Mouse (Mus musculus): ENCODE measurements around the gene Eefsec. TPM values are rescaled to one million over a fixed set of nuclear protein-coding genes. Genes with fewer than 3 reads are reported as not detected.

Eefsec gene
- polyA plus RNA-seq, 1 experiment from 2014 or later, result 41.8 TPM

DNA sequence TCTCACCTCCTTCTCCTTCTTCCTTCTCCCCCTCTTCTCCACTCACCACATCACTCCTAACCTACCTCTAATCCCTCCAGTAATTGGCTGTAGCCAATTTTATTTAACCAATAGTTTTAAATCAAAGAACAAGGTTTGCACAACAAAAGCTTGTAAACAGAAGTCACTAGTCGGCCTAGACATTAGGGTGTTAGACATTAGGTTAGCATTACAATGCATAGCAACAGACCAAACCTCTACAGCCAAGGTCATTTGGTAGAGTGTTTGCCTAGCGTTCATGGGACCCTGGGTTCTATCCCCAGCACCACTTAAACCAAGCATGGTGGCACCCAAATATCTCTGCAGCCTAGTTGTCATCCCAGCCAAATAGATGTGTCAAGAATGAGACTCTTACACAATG, 8.2 kb upstream of the Eefsec start:
- no peaks in the 10 kb centered on the region for H3K27me3 ChIP-seq (ENCODE audit: low read depth, poor library complexity, severe bottlenecking)
- H3K4me3 ChIP-seq, result no peak overlapping the region
- 70% methylated on average over 2 of the region's 2 CpGs for WGBS
- no peak for DNase-seq (ENCODE audit: low spot score)
- no peaks in the 10 kb centered on the region for H3K4me1 ChIP-seq
- no peaks in the 10 kb centered on the region for H3K36me3 ChIP-seq
- no peaks in the 10 kb centered on the region for H3K9me3 ChIP-seq (replicated peaks)
- H3K27ac ChIP-seq (replicated peaks), result no peak overlapping the region

DNA sequence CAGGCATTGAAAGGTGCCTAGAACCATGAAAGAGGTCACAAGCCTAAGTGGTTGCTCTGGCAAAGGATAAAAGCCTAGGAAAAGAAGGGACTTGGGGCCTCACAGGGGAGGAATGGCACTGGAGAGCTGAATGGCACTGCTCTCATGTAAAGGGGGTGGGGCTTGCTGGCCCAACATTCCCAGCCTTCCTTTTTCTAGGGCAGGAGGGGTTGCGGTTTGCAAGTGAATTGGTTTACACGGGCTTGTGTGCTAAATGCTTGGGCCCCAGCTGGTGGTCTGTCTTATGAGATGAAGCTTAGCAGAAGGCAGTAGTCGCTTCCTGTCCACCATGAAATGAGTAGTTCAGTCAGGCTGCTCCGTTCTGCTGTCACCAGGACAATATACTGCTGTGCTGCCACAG, 1.1 kb upstream of the Eefsec start:
- peak; percentile 17 for DNase-seq (ENCODE audit: low spot score)
- H3K36me3 ChIP-seq, result no peaks in the 10 kb centered on the region
- peaks cover 5% of the 10 kb centered on the region for H3K27me3 ChIP-seq (ENCODE audit: low read depth, poor library complexity, severe bottlenecking)
- H3K27ac ChIP-seq (replicated peaks), result peak overlapping the region; percentile 28; the same call in 1 of the 2 replicates
- 36% methylated on average over 4 of the region's 4 CpGs for WGBS
- no peak overlapping the region for H3K4me3 ChIP-seq
- peaks cover 36% of the 10 kb centered on the region for H3K4me1 ChIP-seq
- H3K9me3 ChIP-seq (replicated peaks), result no peaks in the 10 kb centered on the region

DNA sequence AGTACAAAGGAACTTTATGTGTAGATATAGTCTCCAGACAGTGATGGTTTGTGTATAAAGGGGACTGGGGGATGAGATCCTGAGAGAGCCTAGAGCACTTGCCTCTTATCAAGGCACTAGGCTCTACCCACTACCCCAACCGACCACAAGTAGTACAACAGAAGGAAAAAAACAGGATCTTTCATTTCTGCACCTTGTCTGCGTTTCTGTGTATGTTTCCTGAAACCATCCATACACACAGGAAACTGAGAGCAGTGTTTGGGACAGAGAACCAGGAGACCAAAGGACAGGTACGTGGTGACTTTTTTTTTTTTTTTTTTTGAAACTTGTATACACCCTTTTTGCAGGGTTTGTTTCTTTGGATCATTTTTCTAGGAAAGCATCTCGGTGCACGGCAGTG, 678 bp downstream of the Eefsec start:
- 26% methylated on average over 5 of the region's 5 CpGs for WGBS

DNA sequence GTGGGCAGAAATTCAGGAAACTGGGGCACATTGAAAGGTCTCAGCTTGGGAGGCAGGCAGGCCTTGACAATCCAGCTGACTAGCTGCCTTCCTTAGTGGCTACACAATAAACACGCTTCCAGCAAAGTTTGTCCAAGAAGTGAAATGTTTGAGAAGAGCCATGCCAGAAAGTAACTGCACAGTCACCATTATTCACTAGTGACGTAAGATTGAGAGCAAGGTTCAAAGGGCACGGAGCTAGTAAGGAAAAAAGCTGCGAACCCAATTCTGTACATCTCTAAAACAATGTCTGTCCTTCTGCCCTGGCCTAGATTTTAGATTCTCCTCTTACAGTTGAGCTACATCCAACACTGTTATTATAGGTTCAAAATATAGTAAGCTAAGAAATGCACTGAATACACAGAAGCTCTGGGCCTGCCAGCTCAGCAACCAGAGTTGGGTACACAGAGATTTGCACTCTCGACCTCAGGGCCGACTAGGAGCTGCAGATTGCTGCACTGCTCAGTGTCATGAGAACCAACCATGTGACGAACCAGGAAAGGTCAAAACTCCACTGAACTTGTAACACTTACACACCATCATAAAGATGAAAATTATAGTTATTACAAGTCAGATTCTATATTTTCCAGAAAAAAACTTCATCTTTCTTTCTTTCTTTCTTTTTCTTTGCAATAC, 2.1 kb downstream of the Eefsec start:
- H3K27ac ChIP-seq (replicated peaks), result no peak overlapping the region
- peaks cover 10% of the 10 kb centered on the region for H3K27me3 ChIP-seq (ENCODE audit: low read depth, poor library complexity, severe bottlenecking)
- H3K4me3 ChIP-seq, result no peak overlapping the region
- 84% methylated on average over 7 of the region's 7 CpGs for WGBS
- H3K36me3 ChIP-seq, result no peaks in the 10 kb centered on the region
- DNase-seq (ENCODE audit: low spot score), result no peak
- H3K4me1 ChIP-seq, result peaks cover 36% of the 10 kb centered on the region
- no peaks in the 10 kb centered on the region for H3K9me3 ChIP-seq (replicated peaks)

More for the DNA sequence above, 678 bp downstream of the Eefsec start:
- no peak for DNase-seq (ENCODE audit: low spot score)
- Histone ChIP-seq H3K27ac (replicated peaks) (peak overlapping the region; percentile 91), H3K4me3 (peak overlapping the region; percentile 94), H3K9me3 (replicated peaks) (no peaks in the 10 kb centered on the region), H3K36me3 (no peaks in the 10 kb centered on the region), H3K4me1 (peaks cover 36% of the 10 kb centered on the region), H3K27me3 (ENCODE audit: low read depth, poor library complexity, severe bottlenecking) (peaks cover 5% of the 10 kb centered on the region)

GRCm38 (mm10) chr6:88443446-88443845, 2.9 kb downstream of the Eefsec start:
- no peak for DNase-seq (ENCODE audit: low spot score)
- Histone ChIP-seq H3K4me1 (peaks cover 36% of the 10 kb centered on the region), H3K27ac (replicated peaks) (no peak overlapping the region), H3K4me3 (no peak overlapping the region), H3K9me3 (replicated peaks) (no peaks in the 10 kb centered on the region), H3K27me3 (ENCODE audit: low read depth, poor library complexity, severe bottlenecking) (peaks cover 10% of the 10 kb centered on the region), H3K36me3 (no peaks in the 10 kb centered on the region)
- WGBS, result 88% methylated on average over 3 of the region's 3 CpGs

- no peak for DNase-seq (ENCODE audit: low spot score)
- Histone ChIP-seq H3K4me3 (no peak overlapping the region), H3K27me3 (ENCODE audit: low read depth, poor library complexity, severe bottlenecking) (peaks cover 9% of the 10 kb centered on the region), H3K4me1 (peaks cover 30% of the 10 kb centered on the region), H3K36me3 (no peaks in the 10 kb centered on the region), H3K27ac (replicated peaks) (no peak overlapping the region), H3K9me3 (replicated peaks) (no peaks in the 10 kb centered on the region)
- WGBS, result 74% methylated on average over 3 of the region's 3 CpGs
Observed at GRCm38 (mm10) chr6:88442551-88442950, 3.8 kb downstream of the Eefsec start.

DNA sequence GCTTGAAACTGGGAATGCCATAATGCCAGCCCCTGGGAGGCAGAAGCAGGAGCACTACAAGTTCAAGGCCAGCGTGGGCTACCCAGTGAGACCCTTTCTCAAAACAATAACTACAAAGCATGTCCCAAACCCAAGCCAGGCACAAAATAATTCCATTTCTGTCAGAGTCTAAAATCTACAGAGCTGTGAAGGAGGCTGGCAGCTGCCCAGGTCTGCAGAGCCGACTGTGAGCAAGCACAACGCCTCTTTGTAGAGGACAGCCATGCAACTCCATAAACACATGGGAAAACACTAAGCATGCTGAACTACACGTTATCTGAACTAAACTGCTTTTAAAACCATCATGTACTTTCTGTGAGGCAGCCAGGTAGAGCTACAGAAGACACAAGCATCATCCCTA, 7.3 kb downstream of the Eefsec start:
- H3K4me1 ChIP-seq, result peaks cover 6% of the 10 kb centered on the region
- H3K9me3 ChIP-seq (replicated peaks), result no peaks in the 10 kb centered on the region
- DNase-seq (ENCODE audit: low spot score), result no peak
- H3K27me3 ChIP-seq (ENCODE audit: low read depth, poor library complexity, severe bottlenecking), result peaks cover 33% of the 10 kb centered on the region
- WGBS, result 90% methylated on average over 4 of the region's 4 CpGs
- peaks cover 9% of the 10 kb centered on the region; the same call in 1 of the 2 replicates for H3K36me3 ChIP-seq
- H3K4me3 ChIP-seq, result no peak overlapping the region
- H3K27ac ChIP-seq (replicated peaks), result no peak overlapping the region

DNA sequence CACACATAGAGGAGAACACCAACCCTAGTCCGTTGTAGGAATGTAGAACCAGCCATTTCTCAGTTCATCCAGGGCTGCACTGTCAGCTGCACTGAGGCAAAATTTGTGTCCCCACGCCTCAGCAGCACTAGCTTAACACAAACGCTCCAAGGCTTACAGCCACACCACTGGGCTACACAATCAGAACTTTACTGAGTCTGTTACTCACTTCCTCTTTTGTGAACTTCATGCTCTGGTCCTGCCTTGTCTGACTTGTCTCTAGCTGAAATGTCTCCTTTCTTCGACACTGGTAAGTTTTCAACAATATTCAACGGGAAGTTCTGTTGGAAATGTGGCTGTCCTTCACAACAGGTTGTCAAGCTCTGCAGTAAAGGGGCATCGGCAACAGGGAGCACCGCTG, 10.7 kb downstream of the Eefsec start:
- H3K27me3 ChIP-seq (ENCODE audit: low read depth, poor library complexity, severe bottlenecking), result peaks cover 57% of the 10 kb centered on the region
- peaks cover 21% of the 10 kb centered on the region for H3K4me1 ChIP-seq
- H3K4me3 ChIP-seq, result no peak overlapping the region
- no peak for DNase-seq (ENCODE audit: low spot score)
- H3K36me3 ChIP-seq, result peaks cover 9% of the 10 kb centered on the region; the same call in 1 of the 2 replicates
- no peak overlapping the region for H3K27ac ChIP-seq (replicated peaks)
- no peaks in the 10 kb centered on the region for H3K9me3 ChIP-seq (replicated peaks)
- 89% methylated on average over 7 of the region's 7 CpGs for WGBS

DNA sequence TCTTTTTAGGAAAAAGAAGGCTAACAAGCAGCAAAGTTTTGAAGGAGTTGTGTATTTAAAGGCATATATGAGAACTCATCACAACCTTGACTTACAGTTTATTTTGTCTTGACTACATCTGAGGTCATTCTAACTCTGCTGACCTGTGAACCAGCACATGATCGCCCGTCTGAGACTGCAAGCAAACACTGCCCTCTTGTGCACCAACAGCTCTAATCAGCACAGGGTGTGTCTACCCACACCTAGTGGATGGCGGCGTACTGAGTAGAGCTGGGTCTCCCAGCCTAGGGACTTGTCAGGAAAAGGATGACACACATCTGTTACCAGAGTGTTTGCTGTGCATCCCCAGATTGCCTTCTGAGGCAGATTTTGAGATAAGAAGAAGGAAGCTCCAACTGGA, 15.1 kb downstream of the Eefsec start:
- Histone ChIP-seq H3K36me3 (peaks cover 9% of the 10 kb centered on the region; the same call in 1 of the 2 replicates), H3K27me3 (ENCODE audit: low read depth, poor library complexity, severe bottlenecking) (peaks cover 36% of the 10 kb centered on the region), H3K4me1 (peaks cover 21% of the 10 kb centered on the region), H3K9me3 (replicated peaks) (no peaks in the 10 kb centered on the region), H3K27ac (replicated peaks) (no peak overlapping the region), H3K4me3 (no peak overlapping the region)
- peak; percentile 30 for DNase-seq (ENCODE audit: low spot score)
- 37% methylated on average over 4 of the region's 4 CpGs for WGBS

DNA sequence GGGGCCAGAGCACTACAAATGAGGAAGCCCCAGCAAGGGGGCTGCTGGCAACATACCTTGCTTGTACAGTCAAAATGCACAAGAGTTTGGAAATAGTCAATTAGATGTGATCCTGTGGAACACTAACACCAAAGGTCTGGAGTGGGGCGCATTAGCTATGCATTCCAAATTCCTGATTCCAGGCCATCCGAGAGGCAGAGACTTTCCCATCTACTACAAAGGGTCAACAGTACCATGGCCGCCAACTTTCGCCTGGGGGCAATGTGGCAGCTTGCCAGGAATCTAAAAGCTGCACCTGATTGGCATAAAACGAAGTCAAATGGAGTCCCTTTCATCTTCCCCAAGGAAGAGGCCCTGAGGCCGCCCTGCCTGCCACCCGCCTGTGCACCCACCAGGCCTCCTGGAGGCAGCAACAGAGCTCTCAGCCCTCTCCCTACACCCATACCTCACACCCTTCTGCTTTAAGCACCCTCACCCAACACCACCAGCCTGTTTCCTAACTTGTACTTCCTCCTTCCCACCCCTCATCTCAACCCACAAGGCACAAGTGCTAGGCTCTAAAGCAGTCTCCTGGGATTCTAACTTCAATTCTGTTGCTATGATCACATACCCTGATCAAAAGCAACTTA, 30.1 kb downstream of the Eefsec start:
- 0 out of 2 replicates have a peak overlapping the region, but pooled peaks have one; percentile 39 for H3K27ac ChIP-seq (replicated peaks)
- 82% methylated on average over 7 of the region's 7 CpGs for WGBS
- DNase-seq (ENCODE audit: low spot score), result no peak

GRCm38 (mm10) chr6:88412604-88413003, 33.7 kb downstream of the Eefsec start:
- Histone ChIP-seq H3K9me3 (replicated peaks) (no peaks in the 10 kb centered on the region), H3K27ac (replicated peaks) (no peak overlapping the region), H3K36me3 (no peaks in the 10 kb centered on the region), H3K4me1 (peaks cover 25% of the 10 kb centered on the region), H3K27me3 (ENCODE audit: low read depth, poor library complexity, severe bottlenecking) (no peaks in the 10 kb centered on the region), H3K4me3 (no peak overlapping the region)
- WGBS, result 77% methylated on average over 2 of the region's 2 CpGs
- DNase-seq (ENCODE audit: low spot score), result no peak

More for the DNA sequence above, 30.1 kb downstream of the Eefsec start:
- no peaks in the 10 kb centered on the region for H3K36me3 ChIP-seq
- 0 out of 2 replicates have a peak, but pooled peaks cover 6% of the 10 kb centered on the region for H3K4me1 ChIP-seq
- H3K27me3 ChIP-seq (ENCODE audit: low read depth, poor library complexity, severe bottlenecking), result no peaks in the 10 kb centered on the region
- no peak overlapping the region for H3K4me3 ChIP-seq
- no peaks in the 10 kb centered on the region for H3K9me3 ChIP-seq (replicated peaks)

GRCm38 (mm10) chr6:88409492-88409891, 36.8 kb downstream of the Eefsec start:
- DNase-seq (ENCODE audit: low spot score), result peak; percentile 20
- Histone ChIP-seq H3K4me3 (0 out of 2 replicates have a peak overlapping the region, but pooled peaks have one; percentile 2), H3K4me1 (peaks cover 20% of the 10 kb centered on the region)

DNA sequence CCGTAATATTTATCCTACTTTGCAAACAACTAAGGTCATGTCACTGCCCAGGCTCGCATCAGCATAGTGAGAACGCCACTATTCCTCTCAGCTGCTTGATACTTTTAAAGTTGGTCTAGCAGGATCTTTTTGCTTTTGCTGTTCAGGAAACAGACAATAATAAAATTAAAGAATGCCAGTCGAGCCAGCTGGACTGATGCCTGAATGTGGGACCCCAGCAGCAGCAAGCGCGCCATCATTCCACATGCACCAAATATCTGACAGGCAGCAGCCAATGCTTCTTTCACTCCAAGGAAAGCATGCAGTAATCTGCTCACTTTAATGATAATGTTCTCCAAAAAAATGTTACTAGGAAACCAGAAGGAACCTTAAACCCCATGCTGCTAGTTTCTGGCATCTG, 45.9 kb downstream of the Eefsec start:
- no peak overlapping the region for H3K27ac ChIP-seq (replicated peaks)
- 0 out of 2 replicates have a peak, but pooled peaks cover 3% of the 10 kb centered on the region for H3K4me1 ChIP-seq
- H3K27me3 ChIP-seq (ENCODE audit: low read depth, poor library complexity, severe bottlenecking), result no peaks in the 10 kb centered on the region
- H3K9me3 ChIP-seq (replicated peaks), result no peaks in the 10 kb centered on the region
- DNase-seq (ENCODE audit: low spot score), result no peak
- H3K36me3 ChIP-seq, result no peaks in the 10 kb centered on the region
- 91% methylated on average over 6 of the region's 6 CpGs for WGBS
- no peak overlapping the region for H3K4me3 ChIP-seq

More at GRCm38 (mm10) chr6:88409492-88409891, 36.8 kb downstream of the Eefsec start:
- Histone ChIP-seq H3K9me3 (replicated peaks) (no peaks in the 10 kb centered on the region), H3K36me3 (no peaks in the 10 kb centered on the region), H3K27me3 (ENCODE audit: low read depth, poor library complexity, severe bottlenecking) (no peaks in the 10 kb centered on the region), H3K27ac (replicated peaks) (peak overlapping the region; percentile 73)
- WGBS, result 12% methylated on average over 5 of the region's 5 CpGs

Measured in midbrain, embryonic 10.5 days (tissue).